Mouse (Mus musculus): Measurements from ENCODE around the gene Bin2.

GRCm38 (mm10) chr15:100641226-100641810 is 28.0 kb downstream of the Bin2 start:
- TF ChIP-seq POLR2A (IDR thresholded peaks at IDR 0.05; ENCODE audit: insufficient read depth, low read depth, low read length) (no peak), EP300 (IDR thresholded peaks at IDR 0.05; ENCODE audit: insufficient read depth, low read depth, low read length) (no peak), CTCF (IDR thresholded peaks at IDR 0.05) (no peak)

Data from heart, adult 2 months (tissue).